Mouse (Mus musculus): ENCODE data around the gene Cfdp1.

GRCm38 (mm10) chr8:111758817-111759216 is 95.3 kb downstream of the Cfdp1 start:
- TF ChIP-seq POLR2A (IDR thresholded peaks at IDR 0.05; ENCODE audit: extremely low read depth, insufficient read depth, low read length) (no peak), CTCF (IDR thresholded peaks at IDR 0.05; ENCODE audit: extremely low read depth, insufficient read depth, low read length) (no peak)

All from cortical plate, adult 2 months (tissue).